Mouse (Mus musculus) megakaryocyte progenitor cell, adult 5-6 weeks (primary cell): ENCODE data around the gene Fam53b. TPM values are rescaled to one million over a fixed set of nuclear protein-coding genes. Genes with fewer than 3 reads are reported as not detected.
A peak's percentile ranks its signal among the peaks of the same experiment; 100 is the strongest.

Experiments used
- ATAC-seq: replicated peaks from 2 replicates; pipeline ENCODE4 v1.8.0; 2016; ENCODE audit warnings: mild to moderate bottlenecking, moderate TSS enrichment, inconsistent platforms; ENCODE audit not compliant: poor library complexity
- total RNA-seq, 2 experiments: library from RNA; stranded (forward) in 1 of 2; stranded (reverse) in 1 of 2; fragments of 157-497, 149-512 nt in 1 of 2; fragments of 200-1000 nt in 1 of 2; gene quantifications; 2 replicates each; pipeline versions ENCODE4 v1.2.3 to v1.2.4; 2015 to 2017

Fam53b gene
- total RNA-seq, 2 experiments from 2014 or later, result 15.9 to 16.0 TPM

DNA sequence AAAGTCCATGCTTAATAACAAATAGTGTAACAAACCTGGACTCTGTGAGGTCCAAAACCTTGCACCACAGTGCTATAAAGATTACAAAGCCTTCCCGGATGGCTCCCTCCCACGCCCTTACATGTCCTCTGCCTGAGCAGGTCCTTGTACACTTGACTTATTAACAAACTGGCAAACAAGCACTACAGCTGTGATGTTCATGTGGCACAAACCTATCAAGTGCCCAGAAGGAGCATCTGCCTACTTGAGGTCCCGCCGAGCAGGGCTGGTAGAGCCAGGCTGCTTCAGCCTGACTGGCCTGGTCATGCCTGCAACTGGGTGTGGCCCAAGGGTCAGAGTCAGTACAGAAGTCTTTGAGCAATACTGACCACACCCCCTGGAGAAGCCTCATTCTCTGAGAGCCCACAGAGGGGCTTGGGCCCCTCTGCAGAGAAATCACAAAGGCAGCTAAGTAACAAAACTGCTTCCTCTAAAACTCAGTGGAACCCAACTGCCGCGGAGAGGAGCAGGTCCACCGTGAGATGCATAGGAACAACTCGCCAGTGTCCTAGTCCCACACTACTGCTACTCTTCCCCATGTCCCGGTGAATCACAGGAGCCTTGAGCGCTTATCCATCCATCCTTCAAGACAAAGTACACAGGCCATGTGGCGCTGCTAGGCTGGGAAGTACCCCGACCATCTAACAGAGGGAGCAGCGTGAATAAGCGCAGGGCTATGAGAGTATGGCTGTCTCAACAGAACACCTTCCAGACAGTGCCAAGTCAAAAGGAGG, 23.1 kb downstream of the Fam53b start:
- ATAC-seq, result no peak

DNA sequence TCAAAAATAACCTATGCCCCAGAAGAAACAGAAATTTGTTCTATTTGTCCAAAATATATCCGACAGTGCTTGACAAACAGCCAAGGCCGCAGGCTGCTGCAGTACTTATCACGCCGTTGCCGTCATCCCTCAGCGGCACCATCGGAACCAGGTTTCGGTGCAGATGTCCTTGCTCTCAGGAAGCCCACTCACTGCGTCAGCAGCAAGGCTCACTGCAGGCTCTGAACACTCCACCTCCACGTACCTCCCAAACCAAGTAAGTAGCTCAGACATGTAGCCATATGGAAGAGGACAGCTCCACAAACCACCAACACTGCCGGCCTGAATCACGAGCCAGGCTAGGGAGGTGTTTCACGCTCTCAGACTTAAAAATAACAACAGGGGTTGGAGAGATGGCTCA, 24.9 kb downstream of the Fam53b start:
- ATAC-seq, result no peak

DNA sequence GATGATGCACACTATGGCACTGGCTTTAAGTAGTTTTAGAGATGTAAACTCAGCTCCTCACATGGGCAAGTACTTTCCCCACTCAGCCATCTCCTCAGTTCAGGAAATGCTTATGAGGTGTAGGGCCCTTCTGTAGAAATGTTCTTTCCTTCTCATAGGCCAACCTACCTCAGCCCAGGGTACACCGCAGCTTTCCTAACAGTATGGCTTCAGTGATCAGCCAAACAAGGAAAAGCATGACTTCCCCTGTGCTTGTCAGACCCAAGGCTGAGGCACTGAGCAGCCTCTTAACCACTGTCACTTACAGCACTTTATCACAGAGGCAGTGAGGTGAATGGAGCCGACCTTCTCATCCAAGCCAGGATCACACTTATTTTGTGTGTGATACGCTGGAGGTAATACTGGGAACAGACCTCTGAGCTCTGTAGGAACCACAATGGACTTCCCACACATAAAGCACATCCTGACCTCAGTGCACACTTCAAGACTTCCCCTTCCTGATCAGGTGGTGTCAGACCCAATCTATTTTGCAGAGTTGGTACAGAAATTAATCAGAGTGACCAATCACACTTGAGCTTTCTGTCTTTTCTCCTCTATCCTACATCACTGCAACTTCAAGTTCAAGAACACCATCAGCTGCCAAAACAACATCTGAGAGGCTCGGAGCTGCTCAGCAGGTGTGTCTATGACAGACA, 26.0 kb downstream of the Fam53b start:
- ATAC-seq, result peak; percentile 45

- no peak for ATAC-seq
Measured at GRCm38 (mm10) chr7:132787022-132787421, 26.7 kb downstream of the Fam53b start.

GRCm38 (mm10) chr7:132786522-132786921, 27.2 kb downstream of the Fam53b start:
- 0 out of 2 replicates have a peak, but pooled peaks have one; percentile 6 for ATAC-seq

GRCm38 (mm10) chr7:132786011-132786410, 27.7 kb downstream of the Fam53b start:
- no peak for ATAC-seq

DNA sequence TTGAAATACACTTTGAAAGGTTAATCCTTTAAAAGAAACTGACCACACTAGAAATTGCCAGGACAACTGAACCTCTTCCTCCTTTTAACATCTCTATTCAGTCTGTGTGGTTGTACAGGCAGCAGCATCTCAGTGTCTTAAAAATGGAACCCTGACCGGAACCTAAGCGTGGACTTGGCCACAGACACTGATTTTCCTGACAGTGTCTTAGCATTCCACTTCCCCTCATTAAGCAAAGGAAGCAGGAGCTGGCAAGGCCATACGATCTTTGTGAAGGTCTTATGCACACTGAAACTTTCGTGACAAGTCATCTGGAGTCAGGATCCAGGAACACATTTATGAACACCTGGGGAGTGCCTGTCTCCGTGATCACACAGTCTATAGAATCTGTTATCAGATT, 29.6 kb downstream of the Fam53b start:
- no peak for ATAC-seq

DNA sequence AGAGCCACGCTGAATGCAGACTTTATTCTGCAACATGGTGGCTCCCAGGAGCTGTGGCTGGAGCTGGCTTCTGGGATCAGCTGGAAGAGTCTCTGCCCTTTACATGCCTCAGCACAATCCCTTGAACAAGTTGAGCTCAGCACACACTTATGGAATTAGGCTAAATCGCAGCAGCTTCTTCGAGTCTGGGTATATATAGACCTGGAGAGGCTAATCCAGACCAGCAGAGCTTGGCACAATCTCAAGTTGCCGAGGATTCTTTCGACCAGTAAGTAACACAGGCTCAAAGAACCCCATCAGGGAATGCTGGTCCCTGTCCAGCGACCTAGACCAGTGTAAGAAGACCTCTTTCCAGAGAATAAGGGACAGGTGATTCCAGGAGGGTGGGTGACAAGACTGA, 31.8 kb downstream of the Fam53b start:
- no peak for ATAC-seq

DNA sequence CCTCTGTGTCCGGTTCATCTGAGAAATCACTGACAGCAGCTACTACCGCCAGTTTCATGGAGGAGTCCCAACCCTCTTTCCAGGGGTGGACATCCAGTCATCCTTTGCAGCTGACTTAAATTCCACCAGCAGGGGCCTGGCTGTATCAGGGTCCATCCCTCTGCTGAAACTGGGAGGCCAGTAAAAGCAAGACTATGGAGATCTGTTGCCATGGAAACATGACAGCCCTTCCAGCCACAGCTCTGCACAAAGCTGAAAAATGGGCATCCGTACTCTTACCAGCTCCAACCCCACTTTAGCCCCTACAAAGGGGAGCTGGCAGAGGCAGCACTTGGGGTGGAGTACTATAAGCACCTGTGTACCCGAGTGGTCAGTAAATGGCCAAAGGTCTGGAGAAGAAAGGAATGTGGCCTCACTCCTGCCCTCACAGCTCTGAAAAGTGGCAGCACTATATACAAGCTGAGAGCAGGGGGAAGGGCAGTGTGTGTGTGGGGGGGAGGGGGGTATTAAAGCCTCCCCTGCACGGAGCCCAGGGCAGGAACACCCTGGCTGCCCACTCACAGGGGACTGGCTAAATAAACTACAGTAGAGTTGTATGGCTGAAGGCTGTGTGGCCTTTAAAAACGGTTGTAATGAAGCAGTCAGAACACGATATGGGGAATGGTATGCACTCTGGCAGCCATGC, 32.4 kb downstream of the Fam53b start:
- no peak for ATAC-seq

- no peak for ATAC-seq
Measured at GRCm38 (mm10) chr7:132780611-132781010, 33.1 kb downstream of the Fam53b start.

DNA sequence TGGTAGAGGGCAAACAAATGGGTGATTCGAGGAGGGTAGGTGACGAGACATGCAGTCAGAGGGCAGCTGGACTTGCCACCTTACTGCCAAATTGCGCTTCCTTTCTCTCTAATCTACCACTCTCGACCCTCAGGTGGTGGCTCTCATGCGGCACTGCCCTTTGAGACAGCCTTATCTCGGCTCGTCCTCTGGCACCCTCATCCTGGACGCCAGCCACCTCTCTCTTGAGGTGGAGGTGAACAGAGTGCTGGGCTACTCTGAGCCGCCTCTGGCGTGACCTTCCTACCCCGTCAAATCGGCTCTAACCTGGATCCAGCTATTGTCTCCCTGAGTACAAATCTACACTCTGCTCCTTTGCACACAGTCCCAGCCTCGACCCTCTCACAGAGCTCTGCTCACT, 35.1 kb downstream of the Fam53b start:
- ATAC-seq, result peak; percentile 52

DNA sequence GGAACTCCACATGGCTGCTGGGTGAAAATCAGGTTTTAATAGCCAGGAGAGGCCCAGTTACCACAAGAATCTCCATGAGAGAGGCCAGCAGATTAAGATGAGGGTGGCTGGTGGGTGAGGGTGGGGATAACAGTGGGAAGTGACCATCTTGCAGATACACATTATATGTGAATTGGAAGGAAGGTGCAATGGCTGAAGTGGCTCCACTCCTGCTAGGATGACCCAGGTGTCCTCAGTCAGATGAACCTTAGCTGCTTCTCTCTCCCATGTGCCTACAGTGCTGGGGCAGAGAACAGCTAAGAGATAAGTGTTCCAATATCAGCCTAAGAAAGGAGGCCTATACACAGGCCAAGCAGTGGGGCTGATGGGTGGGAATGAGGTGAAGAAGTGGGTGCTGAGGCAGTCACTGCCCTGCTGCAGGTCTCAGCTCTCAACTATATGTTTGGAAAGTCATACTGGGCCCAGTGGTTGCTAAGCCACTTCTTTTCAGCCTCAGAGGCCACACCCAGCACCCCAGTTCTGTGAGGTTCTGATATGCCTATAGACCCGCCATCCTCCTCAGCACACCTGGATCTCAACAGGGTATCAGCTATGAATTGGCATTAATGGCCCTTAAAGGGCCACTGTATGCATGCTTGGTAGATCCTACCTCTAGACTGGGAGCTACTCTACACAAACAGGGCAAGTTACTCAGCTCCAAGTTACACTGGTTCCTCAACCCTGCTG, 35.8 kb downstream of the Fam53b start:
- peak; percentile 53 for ATAC-seq

GRCm38 (mm10) chr7:132777117-132777516, 36.6 kb downstream of the Fam53b start:
- ATAC-seq, result no peak

- ATAC-seq, result peak; percentile 14; the same call in 1 of the 2 replicates
Measured at GRCm38 (mm10) chr7:132776338-132777111, 37.2 kb downstream of the Fam53b start.

DNA sequence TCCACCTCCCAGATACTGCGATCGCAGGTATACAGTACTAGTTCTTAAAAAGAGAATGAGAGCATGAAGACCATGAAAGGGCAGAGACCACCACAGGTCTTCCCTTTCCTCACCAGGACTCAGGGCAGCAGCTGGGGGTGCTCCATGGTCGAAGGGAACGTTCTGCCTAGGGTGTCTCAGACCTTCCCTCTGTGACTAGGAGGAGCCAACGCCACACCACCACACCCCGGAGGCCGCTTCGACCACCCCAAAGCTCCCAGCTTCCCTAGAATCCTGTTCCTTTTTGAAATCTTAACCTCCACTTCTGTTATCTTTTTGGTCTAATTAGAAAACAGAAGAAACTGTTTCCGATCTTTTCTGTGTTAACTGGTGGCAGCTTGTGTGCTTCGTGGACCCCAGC, 37.8 kb downstream of the Fam53b start:
- no peak for ATAC-seq

- ATAC-seq, result no peak
Measured at GRCm38 (mm10) chr7:132775333-132775732, 38.4 kb downstream of the Fam53b start.

- ATAC-seq, result 0 out of 2 replicates have a peak, but pooled peaks have one; percentile 2
Measured at GRCm38 (mm10) chr7:132773011-132773705, 40.5 kb downstream of the Fam53b start.

GRCm38 (mm10) chr7:132772440-132772839, 41.2 kb downstream of the Fam53b start:
- peak; percentile 84 for ATAC-seq

DNA sequence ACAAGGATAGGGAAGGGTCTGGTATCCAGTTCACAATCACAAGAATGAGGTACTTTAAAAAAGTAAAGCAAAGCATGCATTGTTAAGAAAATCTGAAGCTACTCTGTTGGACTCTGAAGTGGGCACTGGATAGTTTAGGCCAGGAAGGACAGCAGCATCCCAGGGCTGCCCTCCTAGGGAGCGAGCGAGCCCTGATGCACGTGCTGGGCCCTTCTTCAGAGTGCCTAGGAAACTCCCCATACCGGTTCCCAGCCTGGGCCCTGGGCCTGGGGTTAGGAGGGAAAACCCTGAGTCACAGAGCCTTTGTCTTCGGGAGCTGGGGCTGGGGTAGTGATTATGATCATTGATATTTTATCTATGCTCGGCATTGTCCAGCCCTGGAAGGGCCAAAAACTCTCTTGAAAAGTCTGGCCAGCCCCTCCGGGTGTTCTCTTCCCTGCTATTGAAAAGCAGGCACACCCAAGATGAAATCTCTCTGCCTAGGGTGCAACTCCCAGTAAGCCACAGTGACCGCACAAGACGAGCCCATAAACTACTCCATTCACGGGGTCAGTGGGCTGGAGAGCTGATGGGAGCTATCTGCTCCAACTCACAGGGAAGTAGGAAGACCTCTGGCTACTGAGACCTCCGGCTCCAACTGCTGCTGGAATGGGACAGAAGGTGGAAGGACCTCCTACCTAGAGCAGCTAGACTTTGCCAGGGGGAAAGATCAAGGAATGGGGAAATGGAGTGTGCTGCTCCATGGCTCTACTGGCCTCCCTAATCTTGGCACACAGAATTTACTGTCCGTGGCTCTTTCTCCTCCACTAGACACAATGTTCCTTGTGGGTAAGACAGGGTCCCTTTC, 45.0 kb downstream of the Fam53b start:
- no peak for ATAC-seq
